Mouse (Mus musculus) limb, embryonic 12.5 days (tissue): ENCODE data around the gene Miga1. TPM values are rescaled to one million over a fixed set of nuclear protein-coding genes. Genes with fewer than 3 reads are reported as not detected.

Experiments
- ATAC-seq: fragments of 200-750 bp; cut with Nextera tagmentation; 2 replicates; pipeline ENCODE4 v1.8.0; 2017; ENCODE audit warnings: low read depth, moderate TSS enrichment; ENCODE audit not compliant: insufficient number of reproducible peaks, insufficient read depth, low FRiP score, low TSS enrichment
- H3K27ac ChIP-seq: fragments of 300-500 bp; sonication (generic); 2 replicates; pipeline ENCODE4 v1.5.1; 2016; ENCODE audit warnings: mild to moderate bottlenecking, moderate library complexity
- H3K27me3 ChIP-seq: fragments of 300-500 bp; sonication (generic); 2 replicates; pipeline ENCODE4 v1.6.1; 2016; ENCODE audit warnings: mild to moderate bottlenecking, moderate library complexity
- H3K36me3 ChIP-seq: fragments of 300-500 bp; sonication (generic); 2 replicates; pipeline ENCODE4 v1.6.1; 2016; ENCODE audit warnings: mild to moderate bottlenecking, moderate library complexity
- H3K4me1 ChIP-seq: fragments of 300-500 bp; sonication (generic); replicated peaks from 2 replicates; pipeline ENCODE4 v1.6.1; 2016
- H3K4me2 ChIP-seq: fragments of 300-500 bp; sonication (generic); 2 replicates; pipeline ENCODE4 v1.6.1; 2016; ENCODE audit warnings: mild to moderate bottlenecking, moderate library complexity
- H3K4me3 ChIP-seq: fragments of 300-500 bp; sonication (generic); replicated peaks from 2 replicates; pipeline ENCODE4 v1.5.1; 2016; ENCODE audit warnings: mild to moderate bottlenecking
- H3K9ac ChIP-seq: fragments of 300-500 bp; sonication (generic); replicated peaks from 2 replicates; pipeline ENCODE4 v1.6.1; 2016; ENCODE audit warnings: mild to moderate bottlenecking, moderate library complexity
- H3K9me3 ChIP-seq: fragments of 300-500 bp; sonication (generic); 2 replicates; pipeline ENCODE4 v1.6.1; 2016; ENCODE audit warnings: mild to moderate bottlenecking, moderate library complexity
- WGBS: fragments of 180-500 bp; shearing (Covaris S2); methylation state at CpG from one replicate; pipeline ENCODE4 v1.1.7; 2016; 5-methylcytosine and 5-hydroxymethylcytosine counted together
- polyA plus RNA-seq: library from polyadenylated mRNA; unstranded; fragments of >200 nt; fragmentation: Nextera tagmentation; extraction: Ambion mirVana; gene quantifications from 2 replicates; pipeline ENCODE4 v1.2.1, GENCODE M21; 2016

Gene Miga1
- polyA plus RNA-seq, 1 experiment from 2014 or later = 24.9 TPM

- H3K36me3 ChIP-seq = peaks cover 43% of the 10 kb centered on the region
- no peak for ATAC-seq
- H3K27me3 ChIP-seq = no peaks in the 10 kb centered on the region
- no peak overlapping the region for H3K27ac ChIP-seq
- no peaks in the 10 kb centered on the region for H3K4me1 ChIP-seq
- H3K9ac ChIP-seq = no peak overlapping the region
- H3K9me3 ChIP-seq = no peaks in the 10 kb centered on the region
- no peak overlapping the region for H3K4me2 ChIP-seq
- no peak overlapping the region for H3K4me3 ChIP-seq
- 94% methylated on average over 1 of the region's 1 CpGs for WGBS
Observed at GRCm38 (mm10) chr3:152239592-152239991, 100.6 kb downstream of the Miga1 start.

GRCm38 (mm10) chr3:152238836-152239235 is 101.4 kb downstream of the Miga1 start:
- H3K4me1 ChIP-seq = no peaks in the 10 kb centered on the region
- no peaks in the 10 kb centered on the region for H3K27me3 ChIP-seq
- no peaks in the 10 kb centered on the region for H3K9me3 ChIP-seq
- H3K36me3 ChIP-seq = peaks cover 50% of the 10 kb centered on the region
- H3K9ac ChIP-seq = no peak overlapping the region
- no peak overlapping the region for H3K27ac ChIP-seq
- no peak overlapping the region for H3K4me3 ChIP-seq
- H3K4me2 ChIP-seq = no peak overlapping the region
- WGBS = 69% methylated on average over 2 of the region's 2 CpGs
- no peak for ATAC-seq

- Histone ChIP-seq H3K9me3 (no peaks in the 10 kb centered on the region), H3K27me3 (no peaks in the 10 kb centered on the region), H3K27ac (no peak overlapping the region), H3K4me1 (no peaks in the 10 kb centered on the region), H3K36me3 (peaks cover 68% of the 10 kb centered on the region), H3K4me3 (no peak overlapping the region), H3K9ac (no peak overlapping the region), H3K4me2 (no peak overlapping the region)
- WGBS = 96% methylated on average over 1 of the region's 1 CpGs
- ATAC-seq = no peak
Observed at GRCm38 (mm10) chr3:152235805-152236204, 104.4 kb downstream of the Miga1 start.

GRCm38 (mm10) chr3:152235238-152235637 is 105.0 kb downstream of the Miga1 start:
- H3K9ac ChIP-seq = no peak overlapping the region
- 95% methylated on average over 1 of the region's 1 CpGs for WGBS
- H3K4me1 ChIP-seq = no peaks in the 10 kb centered on the region
- H3K4me2 ChIP-seq = no peak overlapping the region
- H3K4me3 ChIP-seq = no peak overlapping the region
- no peak overlapping the region for H3K27ac ChIP-seq
- no peaks in the 10 kb centered on the region for H3K9me3 ChIP-seq
- H3K36me3 ChIP-seq = peaks cover 68% of the 10 kb centered on the region
- no peaks in the 10 kb centered on the region for H3K27me3 ChIP-seq
- ATAC-seq = no peak

GRCm38 (mm10) chr3:152231333-152232100 is 108.7 kb downstream of the Miga1 start:
- no peak overlapping the region for H3K27ac ChIP-seq
- no peaks in the 10 kb centered on the region for H3K4me1 ChIP-seq
- no peak overlapping the region for H3K4me3 ChIP-seq
- no peaks in the 10 kb centered on the region for H3K9me3 ChIP-seq
- no peaks in the 10 kb centered on the region for H3K27me3 ChIP-seq
- H3K9ac ChIP-seq = no peak overlapping the region
- no peak for ATAC-seq
- H3K36me3 ChIP-seq = peaks cover 74% of the 10 kb centered on the region
- 50% methylated on average over 6 of the region's 6 CpGs for WGBS
- no peak overlapping the region for H3K4me2 ChIP-seq

GRCm38 (mm10) chr3:152229271-152229670 is 110.9 kb downstream of the Miga1 start:
- WGBS = 93% methylated on average over 5 of the region's 5 CpGs
- H3K4me3 ChIP-seq = no peak overlapping the region
- H3K36me3 ChIP-seq = peaks cover 84% of the 10 kb centered on the region
- H3K27me3 ChIP-seq = no peaks in the 10 kb centered on the region
- H3K4me2 ChIP-seq = no peak overlapping the region
- ATAC-seq = no peak
- no peak overlapping the region for H3K9ac ChIP-seq
- no peaks in the 10 kb centered on the region for H3K4me1 ChIP-seq
- H3K27ac ChIP-seq = no peak overlapping the region
- no peaks in the 10 kb centered on the region for H3K9me3 ChIP-seq

- Histone ChIP-seq H3K4me3 (no peak overlapping the region), H3K4me1 (no peaks in the 10 kb centered on the region), H3K9ac (no peak overlapping the region), H3K4me2 (no peak overlapping the region), H3K36me3 (peaks cover 84% of the 10 kb centered on the region), H3K9me3 (no peaks in the 10 kb centered on the region), H3K27ac (no peak overlapping the region), H3K27me3 (no peaks in the 10 kb centered on the region)
- WGBS = 95% methylated on average over 7 of the region's 7 CpGs
- ATAC-seq = no peak
Observed at GRCm38 (mm10) chr3:152228843-152229242, 111.4 kb downstream of the Miga1 start.

- no peak overlapping the region for H3K27ac ChIP-seq
- no peak overlapping the region for H3K4me3 ChIP-seq
- peaks cover 95% of the 10 kb centered on the region for H3K36me3 ChIP-seq
- ATAC-seq = no peak
- no peak overlapping the region for H3K9ac ChIP-seq
- 90% methylated on average over 7 of the region's 7 CpGs for WGBS
- H3K4me2 ChIP-seq = no peak overlapping the region
- H3K27me3 ChIP-seq = no peaks in the 10 kb centered on the region
- no peaks in the 10 kb centered on the region for H3K4me1 ChIP-seq
- H3K9me3 ChIP-seq = no peaks in the 10 kb centered on the region
Observed at GRCm38 (mm10) chr3:152225906-152226305, 114.3 kb downstream of the Miga1 start.

- Histone ChIP-seq H3K27ac (no peak overlapping the region), H3K36me3 (peaks cover 96% of the 10 kb centered on the region), H3K9ac (no peak overlapping the region), H3K4me2 (no peak overlapping the region), H3K4me1 (no peaks in the 10 kb centered on the region), H3K9me3 (no peaks in the 10 kb centered on the region), H3K4me3 (no peak overlapping the region), H3K27me3 (no peaks in the 10 kb centered on the region)
- no peak for ATAC-seq
Observed at GRCm38 (mm10) chr3:152224918-152225317, 115.3 kb downstream of the Miga1 start.

Other genes with a start within 250 kb of the Miga1 start
- gene Gipc2, start 174.2 kb downstream of the Miga1 start, polyA plus RNA-seq = 2.6 and 4.3 TPM in 2 replicates
- 35.2 and 36.8 TPM in 2 replicates for gene Dnajb4, start 130.1 kb downstream of the Miga1 start, polyA plus RNA-seq
- 403 and 416 TPM in 2 replicates for gene Fubp1, start 130.0 kb downstream of the Miga1 start, polyA plus RNA-seq
- 14.0 and 17.0 TPM in 2 replicates for gene Nexn, start 74.1 kb downstream of the Miga1 start, polyA plus RNA-seq
- 53.8 and 54.8 TPM in 2 replicates for gene Usp33, start 6.1 kb upstream of the Miga1 start, polyA plus RNA-seq
- gene Zzz3, start 55.1 kb upstream of the Miga1 start, polyA plus RNA-seq = 56.2 and 58.1 TPM in 2 replicates